Mouse (Mus musculus) frontal cortex, adult 2 months (tissue): ENCODE measurements around the gene Arhgap9. TPM values are rescaled to one million over a fixed set of nuclear protein-coding genes. Genes with fewer than 3 reads are reported as not detected.
A peak's percentile ranks its signal among the peaks of the same experiment; 100 is the strongest.

Experiments
- DNase-seq, 2 experiments: peaks; one replicate each; pipeline ENCODE4 v3.0.0; 2022; ENCODE audit warnings: low spot score in 1 of 2; ENCODE audit errors: extremely low spot score in 1 of 2
- polyA plus RNA-seq: library from polyadenylated mRNA; depleted of rRNA; stranded (reverse); fragments of >200 nt; gene quantifications from 2 replicates; pipeline ENCODE4 v1.2.3, GENCODE M21; 2012; rRNA removed

Gene Arhgap9
- 1.1 and 1.3 TPM in 2 replicates for polyA plus RNA-seq

DNA sequence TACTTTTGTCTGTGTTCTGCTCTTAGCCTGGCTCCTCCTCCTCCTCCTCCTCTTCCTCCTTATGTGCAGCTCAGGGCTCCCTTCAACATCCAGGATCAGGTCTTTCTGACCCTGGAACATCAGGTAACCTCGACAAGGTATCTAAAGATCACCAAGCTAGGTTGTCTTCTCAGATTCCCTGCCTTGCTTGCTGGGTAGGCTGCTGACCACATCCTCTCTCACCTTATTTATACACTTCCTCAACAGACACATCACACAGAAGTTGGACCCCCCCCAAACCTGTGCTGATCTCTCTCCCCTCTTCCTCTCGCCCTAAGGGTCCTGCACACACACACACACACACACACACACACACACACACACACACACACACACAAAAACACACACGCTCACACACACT lies at the start of gene Arhgap9:
Gene Arhgap9 (plus strand): TSS at position 344 of the 400 bp plus-strand sequence.
- no peak for DNase-seq

DNA sequence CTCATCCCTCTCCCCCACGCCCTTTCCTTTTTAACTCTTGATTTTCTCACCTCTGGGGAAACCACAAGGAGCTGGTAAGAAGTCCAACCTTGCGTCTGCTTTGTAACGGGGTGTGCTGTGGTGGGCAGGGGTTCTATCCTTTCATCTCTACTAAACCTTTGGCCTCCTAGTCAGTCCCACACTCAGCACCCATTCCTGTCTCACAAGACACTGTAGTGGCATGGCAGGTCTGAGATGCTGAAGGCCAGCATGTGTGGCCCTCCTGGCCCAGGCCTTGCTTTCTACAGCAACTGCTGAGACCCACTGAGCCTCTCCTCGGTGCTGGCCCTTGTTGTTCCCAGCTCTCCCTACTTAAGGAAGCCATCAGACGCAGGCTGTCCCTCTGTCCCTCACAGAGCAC lies 49.4 kb upstream of the Arhgap9 start:
- no peak for DNase-seq

DNA sequence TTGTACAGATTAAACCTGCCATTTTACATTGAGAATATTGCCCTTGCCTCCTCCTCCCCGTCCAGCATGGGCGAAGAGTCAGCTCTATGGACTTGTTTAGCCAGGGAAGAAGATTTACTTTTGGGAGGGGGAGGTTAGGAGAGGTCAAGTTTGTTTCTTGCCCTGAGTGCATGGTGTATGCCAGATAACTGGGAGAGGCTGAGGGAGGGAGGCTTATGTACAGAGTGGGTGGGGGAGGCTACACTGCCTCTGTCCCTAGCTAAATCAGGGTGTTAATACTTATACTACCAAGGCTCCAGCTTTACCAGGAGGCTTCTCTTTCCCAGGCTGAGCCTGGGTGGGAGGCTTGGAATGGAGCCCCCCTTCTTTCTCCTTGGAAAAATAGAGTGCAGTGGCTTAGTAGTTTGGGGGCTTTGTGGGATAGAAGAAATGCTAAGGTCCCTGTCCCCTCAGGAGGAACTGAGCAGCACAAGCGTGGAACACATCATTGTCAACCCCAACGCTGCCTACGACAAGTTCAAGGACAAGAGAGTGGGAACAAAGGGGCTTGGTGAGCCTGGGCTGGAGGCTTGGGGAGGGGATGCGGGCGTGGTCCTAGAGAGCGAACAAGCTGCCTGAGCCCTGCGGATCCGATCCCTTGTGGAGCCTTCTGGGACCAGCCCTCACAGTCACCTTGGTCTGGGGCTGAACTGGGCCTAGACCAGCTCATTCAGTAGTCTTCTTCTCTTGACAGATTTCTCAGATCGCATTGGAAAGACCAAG lies 47.3 kb upstream of the Arhgap9 start:
- no peak for DNase-seq

- DNase-seq, result no peak
Observed at GRCm38 (mm10) chr10:127279730-127280129, 42.0 kb upstream of the Arhgap9 start.

GRCm38 (mm10) chr10:127281316-127281715 lies 40.4 kb upstream of the Arhgap9 start:
- DNase-seq, result no peak

GRCm38 (mm10) chr10:127282620-127283215 lies 39.0 kb upstream of the Arhgap9 start:
- DNase-seq, result no peak

- no peak for DNase-seq
Observed at GRCm38 (mm10) chr10:127284105-127284622, 37.6 kb upstream of the Arhgap9 start.

DNA sequence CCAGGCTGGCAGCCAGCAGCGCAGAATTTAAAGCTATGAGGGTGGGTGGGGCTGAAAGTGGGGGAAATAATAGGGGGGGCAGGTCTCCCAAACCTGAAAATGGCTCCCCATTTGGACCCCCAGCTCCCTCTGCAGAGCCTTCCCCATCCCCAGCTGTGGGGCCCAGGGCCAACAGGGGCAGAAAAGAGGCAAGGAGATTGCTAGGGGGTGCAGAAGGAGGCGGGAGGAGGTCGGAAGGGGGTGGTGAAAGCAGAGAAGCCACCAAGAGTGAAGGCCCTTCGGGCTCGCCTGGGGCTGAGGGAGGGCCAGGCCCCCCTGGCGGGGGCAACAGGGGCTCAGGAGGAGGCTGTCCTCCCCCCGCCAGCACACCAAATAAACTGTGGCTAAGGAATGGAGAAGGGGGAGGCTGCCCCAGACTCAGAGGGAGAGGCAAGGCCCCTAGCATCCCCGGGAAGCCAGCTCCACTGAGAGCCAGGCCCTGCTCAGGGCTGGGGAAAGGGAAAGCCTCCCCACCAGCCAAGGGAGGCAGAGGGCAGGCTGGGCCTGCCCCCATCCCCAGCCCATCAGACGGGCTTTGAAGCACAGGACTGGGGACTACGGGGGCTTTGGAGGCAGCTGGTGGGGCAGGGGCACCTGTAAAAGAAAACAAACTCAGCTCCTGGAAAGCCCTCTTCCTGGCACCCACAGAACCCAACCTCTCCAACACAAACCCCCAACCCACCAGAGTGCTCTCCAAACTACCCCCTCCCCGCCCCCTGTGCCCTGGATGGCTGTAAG lies 36.9 kb upstream of the Arhgap9 start:
- DNase-seq, result no peak

GRCm38 (mm10) chr10:127285644-127286043 lies 36.1 kb upstream of the Arhgap9 start:
- no peak for DNase-seq

GRCm38 (mm10) chr10:127286194-127286593 lies 35.6 kb upstream of the Arhgap9 start:
- no peak for DNase-seq

DNA sequence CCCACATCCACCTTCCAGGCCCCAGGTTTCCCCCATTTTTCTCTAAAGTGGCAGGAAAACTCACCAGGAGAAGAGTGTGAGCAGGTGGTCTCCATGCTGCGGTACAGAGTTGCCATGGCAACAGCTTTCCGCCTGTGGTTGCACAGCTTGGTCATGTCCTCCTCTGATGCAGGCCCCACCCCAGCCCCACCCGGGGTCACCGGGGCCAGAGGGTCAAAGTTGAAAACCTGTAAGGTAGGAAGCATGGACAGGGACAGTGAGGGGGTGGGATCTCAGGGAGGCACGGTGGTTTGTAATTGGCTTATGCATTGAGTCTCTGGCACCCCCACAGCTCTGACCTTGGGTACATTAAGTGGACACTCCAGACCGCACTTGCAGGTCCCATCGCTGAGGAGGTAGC lies 35.0 kb upstream of the Arhgap9 start:
- DNase-seq, result no peak

GRCm38 (mm10) chr10:127287271-127287935 lies 34.4 kb upstream of the Arhgap9 start:
- no peak for DNase-seq

- DNase-seq, result no peak
Observed at GRCm38 (mm10) chr10:127287936-127288293, 33.8 kb upstream of the Arhgap9 start.

DNA sequence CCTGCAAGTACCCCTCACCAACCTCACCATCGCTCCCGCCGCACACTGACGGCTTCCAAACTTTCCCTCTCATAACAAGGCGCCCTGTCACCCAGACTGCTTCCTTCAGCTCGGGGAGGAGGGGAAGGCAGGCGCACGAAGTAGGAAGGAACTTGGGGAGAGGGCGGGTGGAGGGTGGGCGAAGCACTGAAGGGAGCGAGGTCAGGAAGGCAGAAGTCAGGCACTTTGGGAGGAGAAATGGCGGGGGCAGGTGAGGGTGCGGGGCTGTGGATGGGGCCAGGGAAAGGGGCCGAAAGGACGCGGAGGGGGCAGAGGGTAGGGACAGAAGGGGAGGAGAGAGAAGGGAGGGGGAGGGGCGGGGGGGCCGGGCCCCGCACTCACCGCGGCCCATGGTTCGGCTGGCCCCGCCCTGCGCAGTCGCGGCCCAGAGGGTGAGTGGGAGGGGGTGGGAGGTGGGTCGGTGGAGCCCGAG lies 33.4 kb upstream of the Arhgap9 start:
- DNase-seq, result no peak

DNA sequence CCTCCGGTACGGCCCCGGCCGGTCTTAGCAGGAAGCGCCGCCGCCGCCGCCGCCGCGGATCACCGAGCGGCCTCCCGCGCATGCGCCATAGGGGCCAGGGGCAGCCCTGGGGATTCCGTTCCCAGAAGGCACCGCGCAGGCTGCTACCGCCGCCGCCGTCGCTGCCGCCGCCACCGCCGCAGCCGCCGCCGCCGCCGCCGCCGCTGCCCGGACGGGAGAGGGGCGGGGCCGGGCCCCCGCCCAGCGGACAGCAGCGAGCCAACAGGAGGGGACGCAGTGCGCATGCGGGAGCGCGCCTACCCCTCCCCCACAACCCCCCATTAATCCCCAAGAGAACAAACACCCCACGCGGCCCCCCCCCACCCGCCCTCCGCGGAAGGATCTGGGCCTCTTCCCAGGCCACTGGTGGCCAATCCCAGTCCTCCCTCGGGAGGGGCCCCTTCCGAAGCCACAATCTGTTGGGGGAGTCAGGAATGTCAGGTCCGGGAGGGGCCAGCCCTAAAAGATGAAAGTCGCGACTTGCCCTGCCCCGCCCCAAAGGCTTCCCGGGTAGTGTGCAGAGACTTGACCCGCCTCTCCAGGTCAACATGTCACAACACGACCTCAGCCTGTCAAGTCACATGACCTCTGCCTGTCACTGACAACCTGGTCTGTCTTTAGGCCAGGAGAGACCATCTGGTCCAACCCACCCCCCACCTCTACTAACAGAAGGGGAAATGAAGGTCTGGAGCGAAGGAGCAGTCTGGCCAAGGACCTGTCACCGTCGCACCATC lies 32.8 kb upstream of the Arhgap9 start, which contains the start of gene Mbd6:
Gene Mbd6 (minus strand): TSS at position 219 of the 773 bp plus-strand sequence.
- DNase-seq, result peak; percentile 67 to 82

GRCm38 (mm10) chr10:127289573-127290191 lies 32.1 kb upstream of the Arhgap9 start:
- peak; percentile 33 to 54 for DNase-seq

GRCm38 (mm10) chr10:127290307-127290929 lies 31.3 kb upstream of the Arhgap9 start:
- DNase-seq, result peak; percentile 100

DNA sequence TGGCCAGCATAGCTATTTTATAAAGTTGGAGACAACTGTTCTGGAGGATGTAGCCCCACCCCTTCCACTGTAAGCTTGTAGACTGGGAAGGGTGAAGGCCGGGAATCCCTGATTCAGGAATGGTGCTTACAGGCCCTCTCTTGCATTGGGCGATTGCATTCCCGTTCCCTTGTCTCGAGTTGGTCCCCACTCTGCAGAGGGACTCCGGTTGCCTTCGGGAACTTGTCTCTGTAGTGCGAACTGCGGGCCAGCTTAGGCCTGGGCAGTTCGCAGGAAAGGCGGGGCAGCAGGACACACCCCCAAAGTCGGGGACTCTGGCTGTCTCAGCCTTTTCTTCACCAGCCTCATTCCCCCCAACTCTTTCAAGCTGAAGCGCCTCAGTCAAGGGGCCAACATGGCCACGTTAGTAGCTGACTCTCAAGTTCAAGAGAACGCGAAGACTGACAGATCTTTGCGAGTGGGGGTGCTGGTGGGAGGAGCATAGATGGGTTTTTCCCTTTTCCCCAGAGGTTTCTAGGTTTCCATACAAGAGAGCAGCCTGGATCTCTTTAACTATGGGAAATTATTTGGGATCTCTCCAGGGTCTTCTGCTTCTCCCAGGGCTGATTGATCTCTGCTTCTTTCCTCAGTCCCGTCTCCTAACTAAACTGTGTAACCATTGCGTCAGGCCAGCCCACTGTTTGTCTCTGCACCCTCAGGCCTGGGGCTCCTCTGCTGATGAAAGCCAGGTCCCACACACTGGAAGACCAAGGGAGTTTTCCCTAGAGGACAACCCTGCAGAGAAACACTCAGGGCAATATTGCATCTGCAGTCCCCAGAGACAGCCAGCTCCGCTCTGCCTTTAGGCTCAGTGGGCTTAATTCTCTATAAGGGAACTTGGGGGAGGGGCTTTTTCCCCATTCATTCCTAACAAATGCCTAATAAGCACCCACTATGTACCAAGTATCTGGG lies 30.6 kb upstream of the Arhgap9 start:
- DNase-seq, result peak in 1 of 2 experiments; percentile 45
